Mouse (Mus musculus) kidney, postnatal 0 days (tissue): ENCODE measurements at regions not wholly inside any gene's neighbourhood (a gene's known extent, or its start where the extent isn't known, plus 50 kb on each side); places are given as distances from the start of the nearest gene placed in this dataset.
A peak's percentile ranks its signal among the peaks of the same experiment; 100 is the strongest.

Experiments
- ATAC-seq: fragments of 200-750 bp; cut with Nextera tagmentation; replicated peaks from 2 replicates; pipeline ENCODE4 v1.8.0; 2017; ENCODE audit warnings: low read depth, moderate number of reproducible peaks, moderate TSS enrichment, moderate library complexity; ENCODE audit not compliant: low FRiP score
- DNase-seq: peaks from one replicate; pipeline ENCODE4 v3.0.0-alpha.2; 2016; ENCODE audit warnings: low spot score
- H3K27ac ChIP-seq: fragments of 300-500 bp; sonication (generic); 2 replicates; pipeline ENCODE4 v1.5.1; 2014; ENCODE audit warnings: mild to moderate bottlenecking
- H3K27me3 ChIP-seq: fragments of 300-500 bp; sonication (generic); 2 replicates; pipeline ENCODE4 v1.6.1; 2014; ENCODE audit warnings: low read length, mixed read lengths; ENCODE audit not compliant: insufficient read depth
- H3K36me3 ChIP-seq: fragments of 300-500 bp; sonication (generic); 2 replicates; pipeline ENCODE4 v1.6.1; 2014; ENCODE audit warnings: low read length, mixed read lengths; ENCODE audit not compliant: insufficient read depth
- H3K4me1 ChIP-seq: fragments of 300-500 bp; sonication (generic); replicated peaks from 2 replicates; pipeline ENCODE4 v1.6.1; 2014; ENCODE audit warnings: antibody characterized with exemption, low read length, mixed read lengths; ENCODE audit not compliant: insufficient read depth
- H3K4me2 ChIP-seq: fragments of 300-500 bp; sonication (generic); 2 replicates; pipeline ENCODE4 v1.6.1; 2014; ENCODE audit warnings: mild to moderate bottlenecking, low read length, moderate library complexity, mixed read lengths
- H3K4me3 ChIP-seq: fragments of 300-500 bp; sonication (generic); replicated peaks from 2 replicates; pipeline ENCODE4 v1.5.1; 2014; ENCODE audit warnings: low read depth, low read length
- H3K9ac ChIP-seq: fragments of 300-500 bp; sonication (generic); 2 replicates; pipeline ENCODE4 v1.6.1; 2014; ENCODE audit warnings: low read depth, low read length
- H3K9me3 ChIP-seq: fragments of 300-500 bp; sonication (generic); replicated peaks from 2 replicates; pipeline ENCODE4 v1.6.1; 2016; ENCODE audit warnings: low read length, inconsistent platforms, mixed read lengths
- CTCF ChIP-seq: IDR thresholded peaks from 2 replicates; pipeline ENCODE4 v1.5.1; 2016; ENCODE audit warnings: antibody characterized with exemption, low read depth, mild to moderate bottlenecking, moderate library complexity
- whole genome bisulfite sequencing: fragments of 180-500 bp; shearing (Covaris S2); extraction: QIAGEN DNeasy Blood & Tissue Kit; methylation state at CpG from one replicate; pipeline ENCODE4 v1.1.7; 2014; 5-methylcytosine and 5-hydroxymethylcytosine counted together

DNA sequence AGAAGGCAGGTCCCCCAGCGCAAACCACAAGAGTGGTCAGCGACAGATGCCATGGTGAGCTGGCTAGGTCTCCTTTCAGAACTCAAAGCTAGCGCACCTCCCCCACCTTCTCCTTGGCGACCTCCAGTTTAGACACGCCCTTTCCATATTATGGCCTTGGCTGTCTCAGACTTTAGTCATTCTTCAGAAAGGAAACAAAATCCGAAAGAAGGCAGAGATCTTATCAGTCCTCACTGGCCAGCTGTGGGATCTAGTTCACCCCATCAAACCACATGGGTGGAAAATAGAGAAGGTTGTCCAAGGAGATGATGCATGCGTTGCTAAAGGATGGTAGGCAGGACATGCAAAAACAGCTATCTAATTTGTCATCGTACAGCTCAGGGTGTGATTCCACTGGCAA, 166.5 kb downstream of the Etnk1 start:
- Histone ChIP-seq H3K4me2 (no peak overlapping the region), H3K27me3 (no peaks in the 10 kb centered on the region), H3K9ac (no peak overlapping the region), H3K36me3 (no peaks in the 10 kb centered on the region), H3K4me3 (no peak overlapping the region), H3K4me1 (no peaks in the 10 kb centered on the region), H3K27ac (no peak overlapping the region), H3K9me3 (no peaks in the 10 kb centered on the region)
- ATAC-seq (no peak), DNase-seq (no peak)
- TF ChIP-seq CTCF: no peak
- 86% methylated on average over 8 of the region's 8 CpGs for WGBS

DNA sequence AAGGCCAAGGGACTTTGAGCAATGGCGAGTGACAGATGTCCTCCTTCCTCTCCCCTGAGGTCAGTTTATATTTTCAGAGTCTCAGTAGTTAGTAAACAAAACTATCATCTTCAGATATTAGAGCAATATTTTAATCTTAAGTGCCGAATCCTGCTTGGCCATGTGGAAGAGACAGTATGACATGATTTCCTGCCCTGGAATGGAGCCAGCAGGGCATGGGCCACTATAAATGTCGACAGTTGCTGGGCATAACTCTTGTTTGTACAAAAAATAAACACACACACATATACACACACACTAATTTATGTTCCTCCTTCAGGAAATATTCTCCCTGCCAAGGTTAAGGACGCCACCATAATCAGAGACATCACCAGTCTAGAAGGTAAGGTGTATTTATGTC, 169.6 kb downstream of the Etnk1 start:
- H3K4me2 ChIP-seq: no peak overlapping the region
- no peaks in the 10 kb centered on the region for H3K9me3 ChIP-seq
- H3K27me3 ChIP-seq: no peaks in the 10 kb centered on the region
- 54% methylated on average over 4 of the region's 4 CpGs for WGBS
- no peak overlapping the region for H3K4me3 ChIP-seq
- DNase-seq: no peak
- H3K36me3 ChIP-seq: no peaks in the 10 kb centered on the region
- no peak for ATAC-seq
- no peak overlapping the region for H3K27ac ChIP-seq
- no peak overlapping the region for H3K9ac ChIP-seq
- no peaks in the 10 kb centered on the region for H3K4me1 ChIP-seq
- no peak for TF ChIP-seq CTCF

DNA sequence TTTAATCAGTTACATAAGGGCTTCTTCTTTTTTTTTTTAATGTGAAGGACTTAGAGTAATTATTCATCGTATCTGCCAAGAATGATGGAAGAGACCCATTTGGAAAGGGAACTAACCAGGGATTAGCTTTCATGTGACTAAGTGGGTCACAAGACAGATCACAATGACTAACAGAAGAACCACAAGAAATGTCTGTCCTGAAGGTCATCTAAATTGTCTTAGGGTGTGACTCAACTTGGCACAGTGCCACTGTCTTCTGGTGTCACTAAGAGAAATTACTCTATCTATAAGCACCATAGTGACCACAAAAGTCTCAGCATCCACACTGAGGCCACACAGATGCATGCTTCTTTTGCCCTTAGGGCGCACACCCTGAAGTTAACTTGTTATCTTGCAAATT, 182.0 kb downstream of the Etnk1 start:
- DNase-seq: no peak
- H3K27ac ChIP-seq: no peak overlapping the region
- ATAC-seq: no peak
- H3K4me1 ChIP-seq: no peaks in the 10 kb centered on the region
- no peak overlapping the region for H3K4me3 ChIP-seq
- no peak overlapping the region for H3K9ac ChIP-seq
- H3K27me3 ChIP-seq: no peaks in the 10 kb centered on the region
- WGBS: 88% methylated on average over 2 of the region's 2 CpGs
- no peak overlapping the region for H3K4me2 ChIP-seq
- no peak for TF ChIP-seq CTCF
- no peaks in the 10 kb centered on the region for H3K9me3 ChIP-seq
- no peaks in the 10 kb centered on the region for H3K36me3 ChIP-seq

DNA sequence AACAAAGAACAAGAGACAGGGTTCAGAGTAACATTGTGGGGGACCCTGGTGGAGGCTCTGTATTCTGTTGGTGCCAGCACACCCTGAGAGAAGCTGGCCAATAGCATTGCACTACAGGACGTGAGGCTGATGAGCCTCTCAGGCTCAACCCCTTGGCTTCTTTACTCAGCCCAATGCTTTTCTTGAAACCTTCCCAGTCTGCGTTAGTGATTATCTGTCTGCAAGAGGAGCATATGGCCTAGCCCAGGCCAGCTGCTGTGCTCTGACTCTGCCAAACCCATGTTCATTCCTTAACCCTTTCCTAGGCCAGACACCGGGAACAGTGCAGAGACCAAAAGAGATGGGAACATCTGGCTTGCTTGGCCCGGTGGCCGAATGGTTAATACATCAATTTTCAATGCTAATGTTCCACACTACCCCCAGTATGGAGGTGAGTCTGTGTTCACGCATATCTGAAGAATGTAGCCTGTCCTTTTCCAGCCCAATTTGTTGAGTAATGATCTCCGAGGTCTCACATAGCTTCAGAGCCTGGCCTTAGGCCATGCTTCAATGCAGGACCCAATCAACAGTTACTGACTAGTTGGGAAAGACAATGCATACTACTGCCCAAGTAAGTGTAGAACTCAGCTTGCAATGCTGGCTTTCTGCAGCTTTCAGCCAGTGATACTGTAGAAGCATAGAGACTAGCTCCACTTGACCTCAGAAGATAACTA, 192.5 kb downstream of the Etnk1 start:
- Histone ChIP-seq H3K27ac (no peak overlapping the region), H3K4me3 (no peak overlapping the region), H3K9me3 (no peaks in the 10 kb centered on the region), H3K4me2 (no peak overlapping the region), H3K9ac (no peak overlapping the region), H3K4me1 (no peaks in the 10 kb centered on the region), H3K27me3 (no peaks in the 10 kb centered on the region), H3K36me3 (no peaks in the 10 kb centered on the region)
- 0 out of 2 replicates have a peak, but pooled peaks have one; percentile 3 for ATAC-seq
- TF ChIP-seq CTCF: no peak
- 68% methylated on average over 7 of the region's 7 CpGs for WGBS
- no peak for DNase-seq

DNA sequence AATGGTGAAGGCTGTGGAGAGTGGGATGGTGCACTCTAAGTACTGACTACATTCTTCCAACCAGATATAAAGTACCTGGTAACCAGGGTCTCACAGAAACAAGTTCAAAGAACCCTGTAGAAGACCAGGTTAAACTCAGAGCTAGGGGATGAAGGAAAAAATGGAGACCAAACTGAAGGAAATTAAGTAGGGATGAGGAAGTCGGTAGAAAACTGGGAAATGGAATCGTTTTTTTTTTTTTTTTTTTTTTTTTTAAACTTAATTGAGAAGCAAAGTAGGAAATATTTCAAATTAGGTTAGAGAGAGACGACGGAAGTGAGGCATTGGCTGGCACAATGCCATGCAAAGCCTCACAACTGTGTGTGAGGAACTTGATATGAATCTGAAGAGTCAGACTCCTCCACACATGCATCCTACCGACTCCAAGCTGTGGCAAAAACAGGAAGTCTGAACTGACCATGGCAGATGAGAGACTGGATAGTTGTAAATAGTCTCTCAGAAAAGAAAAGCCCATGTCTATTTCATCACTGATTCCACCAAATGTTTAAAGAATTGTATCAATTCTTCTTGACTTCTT, 194.2 kb downstream of the Etnk1 start:
- H3K27ac ChIP-seq: no peak overlapping the region
- H3K9ac ChIP-seq: no peak overlapping the region
- DNase-seq (no peak), ATAC-seq (no peak)
- no peaks in the 10 kb centered on the region for H3K27me3 ChIP-seq
- H3K4me1 ChIP-seq: no peaks in the 10 kb centered on the region
- TF ChIP-seq CTCF: no peak
- no peaks in the 10 kb centered on the region for H3K36me3 ChIP-seq
- H3K9me3 ChIP-seq: no peaks in the 10 kb centered on the region
- H3K4me3 ChIP-seq: no peak overlapping the region
- WGBS: 32% methylated on average over 5 of the region's 5 CpGs
- no peak overlapping the region for H3K4me2 ChIP-seq

- 91% methylated on average over 2 of the region's 2 CpGs for WGBS
- ATAC-seq: no peak
- Histone ChIP-seq H3K9me3 (no peaks in the 10 kb centered on the region), H3K4me1 (no peaks in the 10 kb centered on the region), H3K4me3 (no peak overlapping the region), H3K27me3 (no peaks in the 10 kb centered on the region), H3K9ac (no peak overlapping the region), H3K27ac (no peak overlapping the region), H3K36me3 (no peaks in the 10 kb centered on the region), H3K4me2 (no peak overlapping the region)
- no peak for DNase-seq
- no peak for TF ChIP-seq CTCF
These were observed 194.9 kb downstream of the Etnk1 start for GRCm38 (mm10) chr6:143361963-143362362.
